Mouse (Mus musculus) heart, adult 2 months (tissue): Measurements from ENCODE around the gene Mypop. TPM values are rescaled to one million over a fixed set of nuclear protein-coding genes. Genes with fewer than 3 reads are reported as not detected.
A peak's percentile ranks its signal among the peaks of the same experiment; 100 is the strongest.

ENCODE experiments used
- DNase-seq, 2 experiments: peaks; one replicate each; pipeline ENCODE4 v3.0.0; 2021
- H3K27ac ChIP-seq: fragments of 200-600 bp; 2 replicates; pipeline ENCODE4 v1.8.1; 2022
- H3K27me3 ChIP-seq: fragments of 200-500 bp; 2 replicates; pipeline ENCODE4 v1.6.1; 2012; ENCODE audit warnings: mild to moderate bottlenecking, low read length, inconsistent platforms, mixed read lengths; ENCODE audit not compliant: control insufficient read depth, insufficient read depth
- H3K36me3 ChIP-seq: fragments of 200-500 bp; 2 replicates; pipeline ENCODE4 v1.6.1; 2012; ENCODE audit warnings: low read length, inconsistent platforms; ENCODE audit not compliant: control insufficient read depth, insufficient read depth
- H3K4me1 ChIP-seq: fragments of 200-500 bp; 2 replicates; pipeline ENCODE4 v1.6.1; 2011; ENCODE audit warnings: low read length; ENCODE audit not compliant: control insufficient read depth, insufficient read depth
- H3K4me3 ChIP-seq: fragments of 200-600 bp; 2 replicates; pipeline ENCODE4 v1.8.1; 2022
- H3K79me2 ChIP-seq: fragments of 200-500 bp; replicated peaks from 2 replicates; pipeline ENCODE4 v1.6.1; 2012; ENCODE audit warnings: mild to moderate bottlenecking, inconsistent platforms, low read length, moderate library complexity, mixed read lengths; ENCODE audit not compliant: control insufficient read depth, insufficient read depth
- H3K9ac ChIP-seq: fragments of 200-500 bp; 2 replicates; pipeline ENCODE4 v1.6.1; 2012; ENCODE audit warnings: low read depth, mild to moderate bottlenecking, control low read depth, inconsistent platforms, low read length, mixed read lengths
- CTCF ChIP-seq: fragments of 200-600 bp; IDR thresholded peaks from 2 replicates; pipeline ENCODE4 v1.8.1; 2022; ENCODE audit warnings: antibody characterized with exemption, mild to moderate bottlenecking, moderate library complexity
- EP300 ChIP-seq: fragments of 200-500 bp; IDR thresholded peaks from 2 replicates; pipeline ENCODE4 v1.6.1; 2011; ENCODE audit warnings: low read depth, low read length, control low read depth; ENCODE audit not compliant: insufficient read depth
- POLR2A ChIP-seq: fragments of 200-500 bp; IDR thresholded peaks from 2 replicates; pipeline ENCODE4 v1.6.1; 2011; ENCODE audit warnings: mild to moderate bottlenecking, low read depth, low read length, control low read depth; ENCODE audit not compliant: insufficient read depth
- WGBS: fragments of 180-500 bp; shearing (Covaris S2); methylation state at CpG from one replicate; pipeline ENCODE4 v1.1.7; 2018; 5-methylcytosine and 5-hydroxymethylcytosine counted together
- intact Hi-C: fragments of 180-260 bp; cut with DNase I; formaldehyde crosslinking; loops from one replicate; pipeline ENCODE4 v1.15.1; 2025
- polyA plus RNA-seq: library from polyadenylated mRNA; depleted of rRNA; stranded (reverse); fragments of >200 nt; gene quantifications from 2 replicates; pipeline ENCODE4 v1.2.3, GENCODE M21; 2012
- total RNA-seq, 2 experiments: library from RNA; stranded (reverse); gene quantifications; 2 replicates each; pipeline ENCODE4 v1.2.3; 2021

The Mypop gene
- total and polyA plus RNA-seq, 3 experiments: 3.5 to 4.0 (median 3.9) TPM

DNA sequence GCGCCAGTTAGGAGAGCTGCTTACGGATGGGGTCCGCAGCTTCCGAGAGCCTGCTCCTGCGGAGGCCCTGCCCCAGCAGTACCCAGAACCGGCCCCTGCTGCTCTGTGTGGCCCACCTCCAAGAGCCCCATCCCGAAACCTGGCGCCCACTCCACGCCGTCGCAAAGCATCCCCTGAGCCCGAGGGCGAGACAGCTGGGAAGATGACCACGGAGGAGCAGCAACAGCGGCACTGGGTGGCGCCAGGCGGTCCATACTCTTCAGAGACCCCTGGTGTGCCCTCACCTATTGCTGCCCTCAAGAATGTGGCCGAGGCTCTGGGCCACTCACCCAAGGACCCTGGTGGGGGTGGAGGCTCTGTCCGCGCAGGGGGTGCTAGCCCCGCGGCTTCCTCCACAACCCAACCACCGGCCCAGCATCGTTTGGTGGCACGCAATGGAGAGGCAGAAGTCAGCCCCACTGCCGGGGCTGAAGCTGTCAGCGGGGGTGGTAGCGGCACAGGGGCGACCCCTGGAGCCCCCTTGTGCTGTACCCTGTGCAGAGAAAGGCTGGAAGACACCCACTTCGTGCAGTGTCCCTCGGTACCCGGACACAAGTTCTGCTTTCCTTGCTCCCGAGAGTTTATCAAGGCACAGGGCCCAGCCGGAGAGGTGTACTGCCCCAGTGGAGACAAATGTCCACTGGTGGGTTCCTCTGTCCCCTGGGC lies 14.5 kb downstream of the Mypop start:
- peaks cover 4% of the 10 kb centered on the region; the same call in 1 of the 2 replicates for H3K79me2 ChIP-seq
- 85% methylated on average over 34 of the region's 34 CpGs for WGBS
- H3K9ac ChIP-seq: no peak overlapping the region
- DNase-seq: no peak
- peaks cover 2% of the 10 kb centered on the region for H3K36me3 ChIP-seq
- H3K4me1 ChIP-seq: peaks cover 2% of the 10 kb centered on the region; the same call in 1 of the 2 replicates
- H3K4me3 ChIP-seq: no peak overlapping the region
- TF ChIP-seq EP300: no peak
- no peak for TF ChIP-seq CTCF
- no peak for TF ChIP-seq POLR2A
- no peaks in the 10 kb centered on the region for H3K27me3 ChIP-seq
- intact Hi-C loops: loop anchor here (2.0 kb wide), 2 partner anchors 17 to 109 kb away; partner anchors contain the start of gene Foxa3
- no peak overlapping the region for H3K27ac ChIP-seq

GRCm38 (mm10) chr7:19006476-19006875 lies 15.4 kb downstream of the Mypop start:
- intact Hi-C loops: loop anchor here (2.0 kb wide), 2 partner anchors 16 to 110 kb away; partner anchors contain the start of gene Foxa3
- Histone ChIP-seq H3K9ac (no peak overlapping the region), H3K27ac (no peak overlapping the region), H3K4me3 (no peak overlapping the region), H3K4me1 (peaks cover 2% of the 10 kb centered on the region; the same call in 1 of the 2 replicates), H3K36me3 (peaks cover 2% of the 10 kb centered on the region), H3K27me3 (no peaks in the 10 kb centered on the region), H3K79me2 (peaks cover 4% of the 10 kb centered on the region; the same call in 1 of the 2 replicates)
- WGBS: 5% methylated on average over 12 of the region's 12 CpGs
- peak; percentile 99 for TF ChIP-seq CTCF
- peak; percentile 97 for TF ChIP-seq EP300
- TF ChIP-seq POLR2A: no peak
- DNase-seq: peak; percentile 80 to 84

DNA sequence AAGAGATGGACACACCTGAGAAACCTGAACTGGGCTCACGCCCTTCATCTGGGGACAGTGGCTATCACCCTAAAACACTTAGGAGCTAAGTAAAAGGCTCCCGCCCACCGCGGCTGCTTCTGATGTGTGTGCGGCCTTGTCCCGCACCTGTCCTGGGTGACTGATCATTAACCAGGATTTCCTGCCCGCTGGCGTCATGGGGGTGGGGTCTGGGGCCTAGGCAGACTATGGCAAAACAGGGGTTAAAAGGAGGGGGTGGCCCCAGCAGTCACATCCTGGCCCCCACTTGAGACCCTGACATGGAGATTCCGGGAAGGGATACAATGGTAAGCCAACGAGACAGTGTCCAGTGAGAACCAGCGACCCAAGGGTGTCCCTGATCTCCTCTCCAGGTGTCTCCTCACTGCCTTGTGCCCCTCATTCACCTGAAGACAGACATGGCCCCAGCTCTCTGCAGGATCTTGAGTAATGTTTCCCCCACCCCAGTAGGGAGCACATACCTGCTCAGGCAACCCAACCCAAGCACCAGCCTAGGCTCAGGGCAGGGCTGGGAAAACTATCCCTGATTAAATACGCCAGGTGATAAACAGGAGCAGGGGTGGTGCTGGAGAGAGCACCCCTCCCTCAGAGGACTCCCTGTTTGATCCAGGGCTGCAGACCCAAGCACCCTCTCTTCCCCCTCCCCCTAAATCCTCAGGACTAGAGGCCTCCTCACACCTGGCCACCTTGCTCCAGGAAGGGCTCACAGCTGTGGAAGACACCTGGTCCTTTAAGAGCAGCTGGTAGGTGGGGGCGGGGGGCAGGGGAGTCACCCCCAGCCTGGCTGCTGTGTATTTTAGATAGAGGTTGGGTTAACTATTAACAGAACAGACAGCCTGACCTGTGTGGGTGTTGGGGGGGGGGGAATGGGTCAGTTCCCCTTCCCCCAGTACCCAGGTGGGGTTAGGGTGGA lies 16.3 kb downstream of the Mypop start:
- no peak for TF ChIP-seq CTCF
- 0 out of 2 replicates have a peak, but pooled peaks have one; percentile 8 for TF ChIP-seq POLR2A
- Histone ChIP-seq H3K4me3 (no peak overlapping the region), H3K27ac (no peak overlapping the region), H3K4me1 (peaks cover 2% of the 10 kb centered on the region; the same call in 1 of the 2 replicates), H3K27me3 (no peaks in the 10 kb centered on the region), H3K79me2 (peaks cover 4% of the 10 kb centered on the region; the same call in 1 of the 2 replicates), H3K9ac (no peak overlapping the region), H3K36me3 (peaks cover 2% of the 10 kb centered on the region)
- intact Hi-C loops: loop anchor here (2.0 kb wide), 2 partner anchors 15 to 111 kb away; partner anchors contain the start of gene Foxa3
- DNase-seq: no peak
- WGBS: 72% methylated on average over 13 of the region's 13 CpGs

- H3K4me1 ChIP-seq: no peaks in the 10 kb centered on the region; the same call in 1 of the 2 replicates
- 77% methylated on average over 7 of the region's 7 CpGs for WGBS
- intact Hi-C loops: no loop called here
- H3K79me2 ChIP-seq: no peaks in the 10 kb centered on the region
- no peak for DNase-seq
- H3K9ac ChIP-seq: no peak overlapping the region
- H3K36me3 ChIP-seq: peaks cover 2% of the 10 kb centered on the region; the same call in 1 of the 2 replicates
- H3K27me3 ChIP-seq: no peaks in the 10 kb centered on the region
- H3K27ac ChIP-seq: no peak overlapping the region
- TF ChIP-seq POLR2A: no peak
- no peak for TF ChIP-seq EP300
- no peak for TF ChIP-seq CTCF
- no peak overlapping the region for H3K4me3 ChIP-seq
Measured at GRCm38 (mm10) chr7:19010581-19010980, 19.5 kb downstream of the Mypop start.

DNA sequence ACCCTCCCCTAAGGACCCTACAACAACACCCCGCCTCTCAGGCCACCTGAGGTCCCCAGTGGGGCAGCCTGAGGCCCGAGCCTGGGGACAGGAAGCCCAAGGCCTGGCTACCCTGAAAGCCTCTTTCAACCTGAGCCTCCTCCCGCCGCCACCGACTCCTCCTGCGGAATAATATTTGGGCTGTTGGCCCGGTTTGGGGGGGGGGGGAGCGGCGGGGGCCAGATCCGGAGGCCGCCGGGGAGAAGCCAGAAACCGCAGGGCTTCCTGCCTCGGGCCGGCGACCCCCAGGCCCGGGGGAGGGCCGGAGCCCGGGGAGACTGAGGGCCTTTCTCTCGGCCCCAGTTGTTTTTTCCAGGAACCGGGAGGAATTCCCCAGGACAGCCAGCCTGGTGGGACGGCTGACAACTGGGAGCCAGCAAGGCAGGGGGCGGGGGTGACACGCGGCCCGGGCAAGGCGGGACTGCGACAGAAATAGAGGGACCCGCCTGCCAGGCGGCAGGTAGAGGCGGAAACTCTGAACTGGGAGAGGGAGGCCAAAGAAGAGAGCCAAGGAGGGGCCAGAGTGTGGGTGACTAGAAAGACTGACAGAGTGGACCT lies 21.1 kb downstream of the Mypop start:
- TF ChIP-seq EP300: no peak
- TF ChIP-seq CTCF: no peak
- TF ChIP-seq POLR2A: no peak
- H3K27ac ChIP-seq: peak overlapping the region; percentile 78
- 1% methylated on average over 29 of the region's 31 CpGs for WGBS
- H3K4me3 ChIP-seq: peak overlapping the region; percentile 52
- H3K36me3 ChIP-seq: no peaks in the 10 kb centered on the region
- peak overlapping the region; percentile 70 for H3K9ac ChIP-seq
- DNase-seq: peak; percentile 67 to 68
- intact Hi-C loops: no loop called here
- no peaks in the 10 kb centered on the region for H3K4me1 ChIP-seq
- H3K27me3 ChIP-seq: no peaks in the 10 kb centered on the region
- H3K79me2 ChIP-seq: no peaks in the 10 kb centered on the region
